Mouse (Mus musculus) kidney, adult 2 months (tissue): ENCODE results near the gene Wscd2. TPM values are rescaled to one million over a fixed set of nuclear protein-coding genes. Genes with fewer than 3 reads are reported as not detected.

ENCODE experiments used
- DNase-seq: peaks from one replicate; pipeline ENCODE4 v3.0.0; 2021
- H3K27ac ChIP-seq: fragments of 200-500 bp; 2 replicates; pipeline ENCODE4 v1.5.1; 2012; ENCODE audit warnings: low read depth, low read length, control low read depth, inconsistent platforms; ENCODE audit not compliant: insufficient read depth
- H3K27me3 ChIP-seq: fragments of 200-500 bp; replicated peaks from 2 replicates; pipeline ENCODE4 v1.6.1; 2012; ENCODE audit warnings: mild to moderate bottlenecking, moderate library complexity, low read length, inconsistent platforms; ENCODE audit not compliant: control insufficient read depth, insufficient read depth
- H3K36me3 ChIP-seq: fragments of 200-500 bp; 2 replicates; pipeline ENCODE4 v1.6.1; 2012; ENCODE audit warnings: mild to moderate bottlenecking, moderate library complexity, low read length, inconsistent platforms; ENCODE audit not compliant: control insufficient read depth, insufficient read depth
- H3K4me1 ChIP-seq: fragments of 200-500 bp; 2 replicates; pipeline ENCODE4 v1.6.1; 2011; ENCODE audit warnings: low read length; ENCODE audit not compliant: control insufficient read depth, insufficient read depth
- H3K4me3 ChIP-seq: fragments of 200-500 bp; 2 replicates; pipeline ENCODE4 v1.5.1; 2011; ENCODE audit warnings: mild to moderate bottlenecking, low read depth, low read length, control low read depth; ENCODE audit not compliant: insufficient read depth
- CTCF ChIP-seq: fragments of 200-500 bp; conservative IDR thresholded peaks from 2 replicates; pipeline ENCODE4 v1.5.1; 2011; ENCODE audit warnings: low read depth, mild to moderate bottlenecking, control low read depth, low read length, moderate library complexity, mixed read lengths; ENCODE audit not compliant: insufficient read depth, insufficient read length
- POLR2A ChIP-seq: fragments of 200-500 bp; IDR thresholded peaks from one replicate; pipeline ENCODE4 v1.6.1; 2011; ENCODE audit warnings: low read depth, low read length, control low read depth
- WGBS: fragments of 180-500 bp; shearing (Covaris S2); methylation state at CpG from one replicate; pipeline ENCODE4 v1.1.7; 2018; 5-methylcytosine and 5-hydroxymethylcytosine counted together
- polyA plus RNA-seq: library from polyadenylated mRNA; depleted of rRNA; stranded (reverse); fragments of >200 nt; gene quantifications from 2 replicates; pipeline ENCODE4 v1.2.3, GENCODE M21; 2012

Gene Wscd2
- polyA plus RNA-seq, 1 experiment = 9.0 TPM

DNA sequence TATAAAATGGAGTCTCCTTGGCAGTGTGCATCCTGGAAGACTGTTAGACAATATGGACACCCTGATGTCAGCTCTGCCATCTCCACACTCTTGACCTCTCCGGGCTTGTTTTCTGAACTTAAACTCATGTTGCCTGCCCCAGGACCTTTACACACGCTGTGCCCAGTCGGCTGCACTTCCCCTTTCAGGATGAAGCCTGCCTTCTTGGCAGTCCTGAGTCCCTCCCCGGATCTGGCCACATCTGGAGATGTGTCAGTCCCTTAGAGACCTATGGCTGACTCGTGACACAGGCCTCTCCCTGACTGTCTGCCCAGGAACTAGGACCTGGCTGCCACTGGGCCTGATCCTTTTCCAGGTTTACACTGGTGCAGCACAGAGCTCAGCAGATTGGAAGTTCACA, 16.6 kb downstream of the Wscd2 start:
- H3K4me1 ChIP-seq = no peaks in the 10 kb centered on the region
- 86% methylated on average over 5 of the region's 5 CpGs for WGBS
- no peak for TF ChIP-seq CTCF
- TF ChIP-seq POLR2A = no peak
- H3K27me3 ChIP-seq = no peaks in the 10 kb centered on the region
- no peak for DNase-seq
- no peak overlapping the region for H3K27ac ChIP-seq
- H3K4me3 ChIP-seq = no peak overlapping the region
- no peaks in the 10 kb centered on the region for H3K36me3 ChIP-seq

DNA sequence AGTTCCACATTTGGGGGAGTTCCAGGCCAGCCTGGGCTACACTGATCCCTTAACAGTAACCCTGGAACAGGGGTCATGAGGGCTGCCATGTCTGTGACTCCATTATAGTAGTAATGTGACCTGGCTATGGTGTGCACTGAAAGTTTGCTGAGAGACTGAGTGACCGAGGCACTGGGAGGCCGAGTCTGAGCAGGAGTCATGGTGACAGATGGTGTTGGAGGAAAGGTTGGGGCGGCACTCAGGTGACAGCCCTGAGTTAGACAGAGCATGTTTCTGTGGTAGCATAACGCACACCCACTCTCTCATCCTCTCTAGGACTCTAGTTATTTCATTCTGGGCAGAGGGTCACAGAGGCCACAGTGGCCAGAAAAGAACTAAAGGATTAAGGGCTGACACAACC, 19.0 kb downstream of the Wscd2 start:
- no peak overlapping the region for H3K27ac ChIP-seq
- no peak for TF ChIP-seq CTCF
- TF ChIP-seq POLR2A = no peak
- H3K27me3 ChIP-seq = no peaks in the 10 kb centered on the region
- 84% methylated on average over 4 of the region's 4 CpGs for WGBS
- H3K4me1 ChIP-seq = no peaks in the 10 kb centered on the region
- DNase-seq = no peak
- H3K36me3 ChIP-seq = no peaks in the 10 kb centered on the region
- no peak overlapping the region for H3K4me3 ChIP-seq

- TF ChIP-seq POLR2A = no peak
- no peak for TF ChIP-seq CTCF
- no peak overlapping the region for H3K27ac ChIP-seq
- no peak overlapping the region for H3K4me3 ChIP-seq
- no peaks in the 10 kb centered on the region for H3K4me1 ChIP-seq
- H3K36me3 ChIP-seq = no peaks in the 10 kb centered on the region
- WGBS = 69% methylated on average over 8 of the region's 8 CpGs
- DNase-seq = no peak
- no peaks in the 10 kb centered on the region for H3K27me3 ChIP-seq
These were observed 23.5 kb downstream of the Wscd2 start for GRCm38 (mm10) chr5:113513640-113514039.

DNA sequence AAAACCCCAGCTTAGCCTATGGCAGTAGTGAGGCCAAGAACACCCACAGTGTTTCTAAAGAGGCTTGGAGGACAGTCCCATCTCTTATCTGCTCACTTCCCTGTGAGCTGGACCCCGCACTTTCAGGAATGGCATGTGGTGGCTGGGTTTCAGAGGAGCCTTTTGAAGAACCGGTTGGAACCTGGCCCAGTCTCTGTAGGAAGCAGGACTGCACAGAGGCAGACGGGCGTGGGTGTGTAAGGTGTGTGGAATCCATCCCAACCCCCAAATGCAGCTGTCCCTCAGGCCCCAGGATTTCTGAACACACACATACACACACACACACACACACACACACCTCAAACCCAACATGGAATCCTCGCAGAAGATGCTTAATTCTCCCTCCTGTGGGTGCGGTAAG, 23.9 kb downstream of the Wscd2 start:
- TF ChIP-seq CTCF = no peak
- Histone ChIP-seq H3K27ac (no peak overlapping the region), H3K27me3 (no peaks in the 10 kb centered on the region), H3K36me3 (no peaks in the 10 kb centered on the region), H3K4me1 (no peaks in the 10 kb centered on the region), H3K4me3 (no peak overlapping the region)
- DNase-seq = no peak
- 75% methylated on average over 6 of the region's 6 CpGs for WGBS

GRCm38 (mm10) chr5:113516119-113516872, 26.2 kb downstream of the Wscd2 start:
- Histone ChIP-seq H3K4me3 (no peak overlapping the region), H3K4me1 (no peaks in the 10 kb centered on the region), H3K27ac (no peak overlapping the region), H3K27me3 (no peaks in the 10 kb centered on the region), H3K36me3 (no peaks in the 10 kb centered on the region)
- DNase-seq = peak; percentile 4
- TF ChIP-seq CTCF (no peak), POLR2A (no peak)
- 34% methylated on average over 14 of the region's 14 CpGs for WGBS

DNA sequence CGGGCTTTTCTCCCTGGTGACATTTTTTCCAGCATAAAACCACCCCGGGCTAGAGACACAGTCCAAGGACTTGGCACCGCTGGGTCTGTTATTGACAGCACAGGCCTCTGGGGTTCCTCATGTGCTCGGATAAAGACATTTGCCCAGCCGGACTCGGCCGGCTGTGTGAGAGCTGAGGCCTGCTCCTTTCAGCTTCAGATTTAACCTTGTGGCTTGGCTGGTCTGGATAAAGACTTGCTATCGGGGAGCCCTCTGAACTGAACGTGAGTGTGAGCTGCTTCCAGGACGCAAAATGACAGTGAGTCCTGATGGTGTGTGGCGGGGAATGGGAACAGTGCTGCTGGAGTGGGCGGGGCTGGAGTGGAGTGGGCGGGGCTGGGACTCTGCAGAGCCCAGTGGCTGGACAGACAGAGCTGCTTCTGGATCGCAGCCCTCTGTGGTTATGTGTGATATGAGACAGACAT, 26.8 kb downstream of the Wscd2 start:
- H3K27me3 ChIP-seq = no peaks in the 10 kb centered on the region
- no peak overlapping the region for H3K27ac ChIP-seq
- TF ChIP-seq POLR2A (no peak), CTCF (no peak)
- peak; percentile 14 for DNase-seq
- no peaks in the 10 kb centered on the region for H3K4me1 ChIP-seq
- no peak overlapping the region for H3K4me3 ChIP-seq
- no peaks in the 10 kb centered on the region for H3K36me3 ChIP-seq
- 32% methylated on average over 14 of the region's 14 CpGs for WGBS

- WGBS = 83% methylated on average over 4 of the region's 4 CpGs
- no peaks in the 10 kb centered on the region for H3K27me3 ChIP-seq
- DNase-seq = no peak
- no peaks in the 10 kb centered on the region for H3K4me1 ChIP-seq
- H3K27ac ChIP-seq = no peak overlapping the region
- H3K4me3 ChIP-seq = no peak overlapping the region
- TF ChIP-seq CTCF (no peak), POLR2A (no peak)
- no peaks in the 10 kb centered on the region for H3K36me3 ChIP-seq
These were observed 27.3 kb downstream of the Wscd2 start for GRCm38 (mm10) chr5:113517387-113517786.
